Mouse (Mus musculus) effector memory CD4-positive, alpha-beta T cell, adult 7 months (primary cell): ENCODE results near the gene Klra3. TPM values are rescaled to one million over a fixed set of nuclear protein-coding genes. Genes with fewer than 3 reads are reported as not detected.

ENCODE experiments used
- polyA plus RNA-seq: library from polyadenylated mRNA; unstranded; fragments of 100-300 nt; shearing (Covaris generic); gene quantifications from one replicate; pipeline ENCODE4 v1.2.1, GENCODE M21; 2017

Gene Klra3
- not detected for polyA plus RNA-seq

DNA sequence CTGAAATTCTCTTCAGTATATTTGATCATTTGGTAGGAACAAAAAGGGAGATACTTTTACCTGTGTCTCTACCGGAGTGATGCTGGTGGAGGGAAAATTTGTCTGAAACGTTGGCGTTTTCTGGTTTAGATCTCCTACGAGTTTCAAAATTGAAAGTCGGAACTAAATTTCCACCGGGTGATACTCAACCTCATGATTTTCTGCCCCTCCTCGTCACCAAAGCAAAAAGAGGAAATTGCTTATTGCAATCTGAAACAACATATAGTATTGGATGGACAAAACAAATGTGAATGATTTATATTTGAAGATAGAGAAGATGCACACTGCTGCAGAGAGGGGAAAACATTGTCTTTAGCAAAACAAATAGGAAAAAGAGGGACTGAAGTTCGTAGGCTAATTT is at the start of gene Klra3:
Klra3 (minus strand) TSS at position 164 of the 400 bp plus-strand sequence.

DNA sequence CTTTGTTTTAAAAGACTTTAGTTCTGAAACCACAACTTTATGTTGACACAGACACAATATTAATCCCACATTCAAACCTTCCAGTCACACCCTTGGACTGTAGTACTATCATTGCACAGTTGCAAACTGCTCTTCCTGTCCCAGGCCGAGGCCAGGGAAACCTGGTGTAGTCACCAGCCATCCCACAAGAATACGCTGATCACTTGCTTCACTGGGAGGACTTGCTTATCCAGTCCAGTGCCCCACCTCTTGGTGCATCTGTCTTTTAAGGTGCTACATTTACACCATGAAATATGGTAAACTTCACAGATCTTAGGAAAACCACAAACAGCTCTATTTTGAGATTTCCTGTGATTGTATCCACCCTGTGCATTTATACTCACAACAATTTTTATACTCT is 49.4 kb upstream of the Klra3 start, which contains the start of gene Klra1:
Klra1 (minus strand) TSS at position 125 of the 400 bp plus-strand sequence.

DNA sequence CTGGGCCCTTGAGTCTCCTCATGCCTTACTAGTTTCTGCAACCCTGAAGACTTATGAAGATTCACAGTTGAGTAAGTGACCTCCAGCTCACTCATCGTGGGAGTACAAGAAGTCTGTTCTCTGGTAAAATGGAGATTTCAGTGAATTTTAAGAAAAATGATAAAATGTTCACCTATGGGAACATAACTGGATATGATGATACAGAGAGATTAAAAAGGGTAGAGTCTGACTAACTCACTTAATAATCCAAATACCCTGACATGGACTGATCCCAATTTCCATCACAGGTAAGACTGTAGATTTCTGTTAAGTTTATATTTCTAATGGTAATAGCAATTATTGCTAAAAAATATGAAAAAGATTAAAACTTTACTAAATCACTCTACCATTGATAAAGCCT is 55.5 kb downstream of the Klra3 start, which contains the start of gene Klra10:
Klra10 (minus strand) TSS at position 101 of the 400 bp plus-strand sequence.

Other genes starting within 250 kb of the Klra3 start
- not detected for gene Klra8, start 207.7 kb downstream of the Klra3 start, polyA plus RNA-seq
- gene Klra9, start 144.5 kb downstream of the Klra3 start, polyA plus RNA-seq, result not detected
- gene Klra7, start 104.3 kb downstream of the Klra3 start, polyA plus RNA-seq, result not detected
- gene Klra10, start 55.6 kb downstream of the Klra3 start, polyA plus RNA-seq, result not detected
- gene Klra1, start 49.3 kb upstream of the Klra3 start, polyA plus RNA-seq, result not detected